Mouse (Mus musculus) liver, embryonic 14.5 days (tissue): ENCODE results near the gene Exoc6b.

Source experiments
- CTCF ChIP-seq: IDR thresholded peaks from 2 replicates; pipeline ENCODE4 v1.5.1; 2016; ENCODE audit warnings: antibody characterized with exemption, low read depth, control low read depth
- EP300 ChIP-seq: IDR thresholded peaks from 2 replicates; pipeline ENCODE4 v1.6.1; 2016; ENCODE audit warnings: antibody characterized with exemption, low read depth

DNA sequence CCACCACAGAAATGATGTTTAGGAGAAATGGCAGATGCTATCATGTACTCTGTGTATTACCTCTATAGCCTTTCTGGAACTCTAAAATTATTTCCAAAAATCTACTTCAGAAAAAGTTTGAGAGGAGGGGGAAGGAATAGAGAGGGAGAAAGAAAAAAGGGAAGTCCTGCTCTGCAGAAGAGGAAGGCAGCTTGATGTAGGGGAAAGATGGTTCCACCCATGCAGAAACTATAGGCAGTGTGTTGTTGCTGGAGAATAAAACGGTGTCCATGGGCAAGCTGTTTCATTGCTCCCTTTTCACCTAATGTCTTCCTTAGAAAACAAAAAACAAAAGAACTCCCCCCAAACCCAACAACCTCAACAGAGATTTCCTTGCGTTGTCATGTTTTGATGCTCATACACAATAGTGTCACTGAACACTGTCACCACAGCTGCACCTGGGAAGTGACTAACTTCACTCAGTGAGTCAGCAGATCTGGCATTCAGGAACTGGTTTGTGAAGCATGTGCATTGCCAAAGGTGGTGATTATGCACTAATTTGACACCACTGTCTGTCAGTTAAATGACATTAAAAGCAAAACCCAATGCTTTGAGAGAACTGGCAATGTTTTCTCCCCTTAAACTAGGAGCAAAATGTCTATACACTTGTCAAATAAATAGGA is 407.7 kb downstream of the Exoc6b start:
- TF ChIP-seq CTCF (no peak), EP300 (no peak)
